Mouse (Mus musculus) midbrain, embryonic 14.5 days (tissue): Measurements from ENCODE around the gene Ltb4r2. TPM values are rescaled to one million over a fixed set of nuclear protein-coding genes. Genes with fewer than 3 reads are reported as not detected.

ENCODE experiments used
- ATAC-seq: fragments of 200-750 bp; cut with Nextera tagmentation; 2 replicates; pipeline ENCODE4 v1.8.0; 2017; ENCODE audit warnings: moderate number of reproducible peaks, moderate library complexity; ENCODE audit not compliant: low FRiP score, low TSS enrichment
- DNase-seq: peaks from one replicate; pipeline ENCODE4 v3.0.0-alpha.2; 2015
- H3K27ac ChIP-seq: fragments of 300-500 bp; sonication (generic); replicated peaks from 2 replicates; pipeline ENCODE4 v1.5.1; 2014; ENCODE audit warnings: mild to moderate bottlenecking, low read depth, low read length, moderate library complexity
- H3K27me3 ChIP-seq: fragments of 300-500 bp; sonication (generic); 2 replicates; pipeline ENCODE4 v1.6.1; 2014; ENCODE audit warnings: low read length, control low read depth, mixed read lengths; ENCODE audit not compliant: control insufficient read depth, insufficient read depth
- H3K36me3 ChIP-seq: fragments of 300-500 bp; sonication (generic); 2 replicates; pipeline ENCODE4 v1.6.1; 2014; ENCODE audit warnings: low read length, control low read depth; ENCODE audit not compliant: control insufficient read depth, insufficient read depth
- H3K4me1 ChIP-seq: fragments of 300-500 bp; sonication (generic); 2 replicates; pipeline ENCODE4 v1.6.1; 2014; ENCODE audit warnings: mild to moderate bottlenecking, antibody characterized with exemption, low read length, control low read depth; ENCODE audit not compliant: control insufficient read depth, insufficient read depth
- H3K4me2 ChIP-seq: fragments of 300-500 bp; sonication (generic); 2 replicates; pipeline ENCODE4 v1.6.1; 2014; ENCODE audit warnings: mild to moderate bottlenecking, low read length, moderate library complexity
- H3K4me3 ChIP-seq: fragments of 300-500 bp; sonication (generic); replicated peaks from 2 replicates; pipeline ENCODE4 v1.5.1; 2014; ENCODE audit warnings: low read depth, low read length
- H3K9ac ChIP-seq: fragments of 300-500 bp; sonication (generic); replicated peaks from 2 replicates; pipeline ENCODE4 v1.6.1; 2014; ENCODE audit warnings: mild to moderate bottlenecking, low read length, moderate library complexity
- H3K9me3 ChIP-seq: fragments of 300-500 bp; sonication (generic); 2 replicates; pipeline ENCODE4 v1.6.1; 2016; ENCODE audit warnings: low read length, control low read depth, mixed read lengths; ENCODE audit not compliant: control insufficient read depth
- WGBS: fragments of 180-500 bp; shearing (Covaris S2); extraction: QIAGEN DNeasy Blood & Tissue Kit; methylation state at CpG from one replicate; pipeline ENCODE4 v1.1.7; 2014; 5-methylcytosine and 5-hydroxymethylcytosine counted together
- polyA plus RNA-seq: library from polyadenylated mRNA; unstranded; fragments of >200 nt; fragmentation: Nextera tagmentation; extraction: Ambion mirVana; gene quantifications from 2 replicates; pipeline ENCODE4 v1.2.1, GENCODE M21; 2014

The Ltb4r2 gene
- polyA plus RNA-seq, 1 experiment from 2014 or later = 0.32 TPM

DNA sequence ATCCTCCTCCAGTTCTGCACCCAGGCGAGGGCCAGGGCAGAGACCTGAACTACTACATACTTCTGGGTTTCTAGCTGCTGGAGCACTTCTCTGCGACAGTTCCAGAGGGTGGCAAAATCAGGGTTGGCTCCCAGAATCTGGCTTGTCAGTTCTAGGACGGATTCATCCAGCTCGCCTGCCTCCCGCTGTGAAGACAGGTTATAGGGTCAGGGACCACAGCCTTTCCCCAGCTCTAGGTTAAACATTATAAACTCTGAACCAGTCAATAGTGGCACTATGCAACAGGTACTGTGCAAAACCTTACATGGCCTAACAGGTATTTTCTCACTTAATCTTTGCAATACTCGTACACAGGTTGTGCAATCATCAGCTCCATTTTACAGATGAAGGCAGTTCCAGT lies 40.2 kb upstream of the Ltb4r2 start:
- H3K27me3 ChIP-seq = no peaks in the 10 kb centered on the region
- WGBS = 75% methylated on average over 6 of the region's 6 CpGs
- peak overlapping the region; percentile 67 for H3K4me2 ChIP-seq
- peak overlapping the region; percentile 75; the same call in 1 of the 2 replicates for H3K9ac ChIP-seq
- H3K36me3 ChIP-seq = peaks cover 35% of the 10 kb centered on the region
- ATAC-seq (no peak), DNase-seq (no peak)
- no peaks in the 10 kb centered on the region for H3K9me3 ChIP-seq
- peak overlapping the region; percentile 81; the same call in 1 of the 2 replicates for H3K27ac ChIP-seq
- peak overlapping the region; percentile 73 for H3K4me3 ChIP-seq
- peaks cover 6% of the 10 kb centered on the region for H3K4me1 ChIP-seq

DNA sequence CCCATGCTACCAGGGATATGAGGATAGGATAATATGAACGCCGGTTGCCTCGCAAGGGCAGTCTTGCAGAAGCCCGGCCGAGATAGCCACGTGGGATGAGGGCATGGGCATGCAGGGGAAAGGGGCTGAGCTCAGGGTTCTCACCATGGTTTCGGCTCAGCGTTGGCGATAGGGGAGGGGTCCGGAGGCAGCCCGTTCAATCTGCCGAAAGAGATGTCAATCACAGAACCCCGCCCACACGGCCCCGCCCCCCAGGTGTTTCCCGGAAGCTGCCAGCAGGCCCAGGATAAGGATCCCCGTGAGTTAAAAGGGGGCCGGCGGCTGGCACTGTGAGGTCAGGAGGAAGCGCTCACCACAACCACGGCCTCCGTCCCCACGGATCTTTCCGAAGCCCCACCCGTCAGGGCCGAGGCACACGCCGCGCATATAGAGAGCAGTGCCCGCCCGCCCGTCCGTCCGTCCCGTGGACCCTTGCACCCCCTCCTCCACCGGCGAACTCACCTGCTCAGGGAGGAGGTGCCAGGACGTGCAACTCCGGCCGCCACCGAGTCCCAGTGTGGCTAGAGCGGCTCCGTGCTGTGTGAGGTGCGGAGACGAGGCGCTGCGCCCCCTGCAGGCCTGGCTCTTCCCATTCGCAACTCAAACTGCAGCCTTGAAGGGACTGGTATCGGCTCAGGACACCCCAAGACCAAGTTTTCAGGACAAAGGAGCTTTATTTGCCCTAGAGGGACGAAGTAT lies 39.4 kb upstream of the Ltb4r2 start, which contains the start of gene Rabggta:
Gene Rabggta, minus strand, starts transcription at position 564 of the 738 bp plus-strand sequence.
- Histone ChIP-seq H3K27me3 (no peaks in the 10 kb centered on the region), H3K4me1 (peaks cover 6% of the 10 kb centered on the region), H3K36me3 (peaks cover 27% of the 10 kb centered on the region), H3K27ac (peak within 1 kb of the TSS; percentile 81), H3K4me3 (peak within 1 kb of the TSS; percentile 73), H3K9me3 (no peaks in the 10 kb centered on the region), H3K4me2 (peak within 1 kb of the TSS; percentile 67), H3K9ac (peak within 1 kb of the TSS; percentile 75)
- under 1% methylated on average over 50 of the region's 50 CpGs for WGBS
- peak; percentile 97 for DNase-seq
- peak; percentile 96 for ATAC-seq

DNA sequence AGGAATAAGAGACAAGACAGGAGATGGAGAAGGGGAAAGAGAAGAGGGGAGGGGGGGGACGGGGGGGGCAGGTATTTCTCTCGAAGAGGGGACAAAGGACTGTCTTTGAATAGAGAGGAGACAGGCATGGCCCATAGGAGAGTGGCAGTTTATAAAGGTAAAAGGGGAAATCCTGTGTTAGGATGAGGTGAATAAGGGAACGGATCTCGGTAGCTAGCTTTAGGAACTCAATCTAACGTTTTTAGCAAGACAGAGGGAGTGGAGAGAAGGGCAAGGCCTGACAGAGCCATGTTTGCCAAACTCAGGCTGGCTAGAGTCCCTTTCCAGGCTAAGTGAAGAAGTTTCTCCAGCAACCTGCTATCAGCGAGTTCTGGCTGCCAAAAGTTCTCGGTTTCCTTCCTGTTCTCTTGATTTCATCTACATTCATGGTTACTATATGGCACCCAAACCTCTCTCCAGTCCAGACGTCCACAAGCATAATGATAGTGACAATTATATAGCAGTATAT lies 38.7 kb upstream of the Ltb4r2 start:
- Histone ChIP-seq H3K4me2 (peak overlapping the region; percentile 67), H3K27ac (peak overlapping the region; percentile 81), H3K4me1 (peaks cover 6% of the 10 kb centered on the region), H3K36me3 (peaks cover 21% of the 10 kb centered on the region), H3K4me3 (peak overlapping the region; percentile 73), H3K9ac (peak overlapping the region; percentile 75), H3K9me3 (no peaks in the 10 kb centered on the region), H3K27me3 (no peaks in the 10 kb centered on the region)
- WGBS = 47% methylated on average over 8 of the region's 8 CpGs
- 0 out of 2 replicates have a peak, but pooled peaks have one; percentile 9 for ATAC-seq
- DNase-seq = no peak

DNA sequence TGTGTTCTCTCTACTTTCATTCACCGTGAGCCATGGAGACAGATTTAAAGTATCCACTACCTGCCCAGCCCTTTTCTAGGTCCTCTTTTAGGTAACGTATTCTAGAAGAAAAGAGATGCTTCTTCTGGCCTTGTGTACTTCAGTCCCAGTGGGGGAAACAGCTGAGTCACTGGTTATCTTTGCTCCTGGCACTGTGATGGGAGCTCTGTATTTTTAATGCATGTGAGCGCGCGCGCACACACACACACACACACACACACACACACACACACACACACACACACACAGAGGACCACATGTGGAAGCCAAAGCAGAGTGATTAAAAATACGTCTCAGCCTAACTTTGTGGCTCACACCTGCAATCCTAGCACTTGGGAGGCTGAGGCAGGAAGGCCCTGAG lies 37.8 kb upstream of the Ltb4r2 start:
- H3K4me2 ChIP-seq = no peak overlapping the region
- ATAC-seq = no peak
- H3K4me1 ChIP-seq = peaks cover 6% of the 10 kb centered on the region
- DNase-seq = no peak
- no peaks in the 10 kb centered on the region for H3K27me3 ChIP-seq
- no peak overlapping the region for H3K4me3 ChIP-seq
- no peak overlapping the region for H3K9ac ChIP-seq
- no peaks in the 10 kb centered on the region for H3K9me3 ChIP-seq
- no peak overlapping the region for H3K27ac ChIP-seq
- WGBS = 91% methylated on average over 7 of the region's 7 CpGs
- H3K36me3 ChIP-seq = peaks cover 13% of the 10 kb centered on the region

DNA sequence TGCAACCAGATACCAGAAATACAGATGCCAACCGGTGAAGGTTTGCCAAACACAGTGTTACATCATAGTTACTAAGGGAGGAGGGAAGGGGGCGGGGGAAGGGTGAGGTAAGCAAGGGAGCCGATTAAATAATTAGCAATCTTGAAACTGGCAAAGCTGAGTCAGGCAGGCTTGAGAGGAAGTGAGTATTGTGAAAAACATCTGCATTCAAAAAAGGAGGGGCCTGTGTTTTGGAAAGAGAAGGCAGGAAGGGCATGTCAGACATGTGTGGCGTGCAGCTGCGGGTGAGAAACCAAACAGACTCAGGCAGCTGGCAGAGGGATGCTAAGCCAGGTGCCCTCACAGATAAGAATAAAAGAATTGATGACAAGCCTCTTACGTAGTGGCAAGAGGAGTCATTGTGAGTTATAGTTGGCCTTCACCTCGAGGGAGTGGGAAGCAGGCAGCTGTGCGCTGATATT lies 36.8 kb upstream of the Ltb4r2 start:
- no peak overlapping the region for H3K4me3 ChIP-seq
- no peak overlapping the region for H3K27ac ChIP-seq
- no peak overlapping the region for H3K9ac ChIP-seq
- no peak overlapping the region for H3K4me2 ChIP-seq
- DNase-seq = no peak
- no peak for ATAC-seq
- no peaks in the 10 kb centered on the region for H3K27me3 ChIP-seq
- 77% methylated on average over 8 of the region's 8 CpGs for WGBS
- H3K36me3 ChIP-seq = 0 out of 2 replicates have a peak, but pooled peaks cover 3% of the 10 kb centered on the region
- H3K9me3 ChIP-seq = no peaks in the 10 kb centered on the region
- H3K4me1 ChIP-seq = peaks cover 6% of the 10 kb centered on the region

DNA sequence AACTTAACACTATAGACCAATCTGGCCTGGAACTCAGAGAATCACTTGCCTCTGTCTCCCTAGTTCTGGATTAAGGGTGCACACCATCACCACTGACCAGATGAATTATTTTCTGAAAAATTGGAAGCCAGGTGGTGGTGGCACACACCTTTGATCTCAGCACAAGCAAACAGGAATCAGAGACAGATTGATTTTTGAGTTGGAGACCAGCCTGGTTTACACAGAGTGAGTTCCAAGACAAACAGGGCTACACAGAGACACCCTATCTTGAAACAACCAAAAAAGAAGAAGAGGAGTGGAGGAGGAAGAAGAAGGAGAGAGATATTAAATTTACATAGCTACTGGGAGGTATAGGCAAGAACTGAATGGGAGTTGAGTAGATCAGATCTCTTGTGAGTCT lies 35.0 kb upstream of the Ltb4r2 start:
- Histone ChIP-seq H3K4me2 (no peak overlapping the region), H3K27me3 (no peaks in the 10 kb centered on the region), H3K4me3 (no peak overlapping the region), H3K9me3 (no peaks in the 10 kb centered on the region), H3K36me3 (no peaks in the 10 kb centered on the region), H3K4me1 (peaks cover 3% of the 10 kb centered on the region), H3K27ac (no peak overlapping the region), H3K9ac (no peak overlapping the region)
- no peak for ATAC-seq
- DNase-seq = no peak

DNA sequence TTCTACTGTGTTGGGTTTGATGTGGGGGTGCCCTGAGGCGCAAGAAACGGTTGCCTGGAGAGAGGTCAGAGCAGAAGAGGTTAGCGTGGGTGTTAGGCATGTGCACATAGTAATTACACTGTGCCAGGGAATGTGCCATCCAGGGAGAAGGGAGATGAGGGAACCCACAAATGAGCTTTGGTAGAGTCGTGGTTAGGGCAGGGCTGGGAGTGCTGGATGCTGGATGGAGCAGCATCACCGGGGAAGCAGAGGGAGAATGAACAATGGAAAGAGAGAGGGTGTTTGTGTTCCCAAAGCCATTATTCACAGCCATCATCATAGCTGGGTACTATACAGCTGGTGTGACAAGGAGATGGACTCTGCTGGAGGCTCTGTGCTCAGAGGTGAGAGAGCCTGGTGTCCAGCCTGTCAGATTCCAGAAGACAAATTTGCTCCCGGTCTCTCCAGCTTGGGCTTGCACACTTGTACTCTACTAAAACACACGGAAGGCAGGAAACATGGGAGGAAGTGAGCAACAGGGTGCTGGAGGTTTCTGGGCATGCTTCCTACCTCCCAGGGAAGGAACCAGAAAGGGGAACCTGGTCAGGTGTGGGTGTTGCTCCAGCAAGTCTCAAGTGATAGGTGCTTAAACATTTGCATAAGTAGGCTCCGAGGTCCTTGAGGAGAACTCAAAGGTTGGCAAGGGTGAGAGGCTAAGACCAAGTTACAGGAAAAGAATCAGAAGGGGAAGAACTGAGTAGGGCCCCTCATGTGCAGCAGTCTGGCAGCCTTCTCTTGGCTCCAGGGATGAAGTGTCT lies 33.1 kb upstream of the Ltb4r2 start:
- no peak overlapping the region for H3K27ac ChIP-seq
- no peak overlapping the region for H3K4me2 ChIP-seq
- H3K9ac ChIP-seq = no peak overlapping the region
- no peaks in the 10 kb centered on the region for H3K4me1 ChIP-seq
- no peak for ATAC-seq
- no peak for DNase-seq
- no peaks in the 10 kb centered on the region for H3K27me3 ChIP-seq
- 78% methylated on average over 8 of the region's 8 CpGs for WGBS
- H3K9me3 ChIP-seq = no peaks in the 10 kb centered on the region
- H3K36me3 ChIP-seq = no peaks in the 10 kb centered on the region
- H3K4me3 ChIP-seq = no peak overlapping the region

DNA sequence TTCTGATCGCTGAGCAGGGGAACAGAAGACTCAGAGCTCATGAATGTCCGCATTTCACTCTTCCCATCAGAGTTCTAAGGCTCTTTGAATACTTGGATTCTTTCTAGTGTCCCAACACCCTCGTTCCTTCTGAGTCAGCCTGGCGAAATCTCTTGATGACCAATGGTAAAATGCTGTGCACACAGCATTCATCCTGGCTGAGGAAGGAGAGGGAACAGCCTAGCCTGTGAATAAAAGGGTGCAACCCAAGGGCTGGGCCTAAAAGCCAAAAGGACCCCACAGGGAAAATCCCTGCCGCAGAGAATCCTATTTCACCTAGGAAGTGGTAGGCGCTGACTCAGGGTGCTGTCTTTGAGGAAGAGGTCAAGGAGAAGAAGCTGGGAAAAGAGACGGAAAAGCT lies 31.1 kb upstream of the Ltb4r2 start:
- 77% methylated on average over 7 of the region's 7 CpGs for WGBS
- no peaks in the 10 kb centered on the region for H3K4me1 ChIP-seq
- no peak for ATAC-seq

More for the DNA sequence above, 31.1 kb upstream of the Ltb4r2 start:
- no peaks in the 10 kb centered on the region for H3K27me3 ChIP-seq
- no peaks in the 10 kb centered on the region for H3K36me3 ChIP-seq
- no peak overlapping the region for H3K9ac ChIP-seq
- H3K4me2 ChIP-seq = no peak overlapping the region
- H3K9me3 ChIP-seq = no peaks in the 10 kb centered on the region
- no peak for DNase-seq
- no peak overlapping the region for H3K27ac ChIP-seq
- no peak overlapping the region for H3K4me3 ChIP-seq
